Mouse (Mus musculus) CH12.LX (cell line): ENCODE data around the gene Cacna1c. TPM values are rescaled to one million over a fixed set of nuclear protein-coding genes. Genes with fewer than 3 reads are reported as not detected.
A peak's percentile ranks its signal among the peaks of the same experiment; 100 is the strongest.

Experiments
- DNase-seq: peaks from one replicate; pipeline ENCODE4 v3.0.0-alpha.2; 2013; ENCODE audit errors: extremely low read depth
- H3K27ac ChIP-seq: 2 replicates; pipeline ENCODE4 v1.5.1; 2012; ENCODE audit warnings: low read depth, mild to moderate bottlenecking, control low read depth, moderate library complexity; ENCODE audit not compliant: insufficient read depth
- H3K27me3 ChIP-seq: replicated peaks from 2 replicates; pipeline ENCODE3; 2012; ENCODE audit warnings: inconsistent platforms
- H3K36me3 ChIP-seq, 2 experiments: replicated peaks in 1 of 2; 2 replicates each; pipeline versions ENCODE3 to v1.6.1; 2012; ENCODE audit warnings: inconsistent platforms in 1 of 2, low read length in 1 of 2, mild to moderate bottlenecking in 1 of 2, mixed read lengths in 1 of 2, moderate library complexity in 1 of 2; ENCODE audit not compliant: control insufficient read depth in 1 of 2, insufficient read depth in 1 of 2
- H3K4me1 ChIP-seq, 2 experiments: 2 replicates each; pipeline ENCODE4 v1.6.1; 2012; ENCODE audit warnings: inconsistent platforms in 1 of 2, moderate library complexity in 1 of 2; ENCODE audit not compliant: insufficient read depth in 2 of 2, control insufficient read depth in 1 of 2
- H3K4me2 ChIP-seq: 2 replicates; pipeline ENCODE4 v1.6.1; 2012; ENCODE audit warnings: low read depth, mild to moderate bottlenecking, control low read depth; ENCODE audit not compliant: poor library complexity, insufficient read depth, severe bottlenecking
- H3K4me3 ChIP-seq, 3 experiments: fragments of 150-350 bp in 1 of 3; sonication (generic) in 1 of 3; replicated peaks in 1 of 3; 2 replicates each; pipeline versions ENCODE3 to v1.5.1; 2011 to 2012; ENCODE audit warnings: low read depth in 2 of 3, low read length in 2 of 3, mild to moderate bottlenecking in 2 of 3, moderate library complexity in 2 of 3, control low read depth in 1 of 3, improper control_type of control experiment in 1 of 3, inconsistent platforms in 1 of 3, mixed read lengths in 1 of 3; ENCODE audit not compliant: poor library complexity in 1 of 3
- H3K79me2 ChIP-seq: replicated peaks from 2 replicates; pipeline ENCODE4 v1.6.1; 2012; ENCODE audit warnings: mild to moderate bottlenecking, moderate library complexity; ENCODE audit not compliant: control insufficient read depth, poor library complexity, insufficient read depth, severe bottlenecking; ENCODE audit errors: extremely low read depth
- H3K9ac ChIP-seq: 2 replicates; pipeline ENCODE4 v1.6.1; 2012; ENCODE audit warnings: low read depth, mild to moderate bottlenecking, control low read depth, moderate library complexity; ENCODE audit not compliant: insufficient read depth
- H3K9me3 ChIP-seq: replicated peaks from 2 replicates; pipeline ENCODE3; 2012; ENCODE audit warnings: low read length, inconsistent platforms, mixed read lengths
- BHLHE40 ChIP-seq: IDR thresholded peaks from 2 replicates; pipeline ENCODE4 v1.6.1; 2011; ENCODE audit warnings: mild to moderate bottlenecking, low read depth, low read length, improper control_type of control experiment
- CTCF ChIP-seq, 2 experiments: IDR thresholded peaks in 1 of 2; conservative IDR thresholded peaks in 1 of 2; 2 replicates each; pipeline ENCODE4 v1.5.1; 2011 to 2012; ENCODE audit warnings: low read depth in 2 of 2, low read length in 2 of 2, improper control_type of control experiment in 1 of 2, inconsistent platforms in 1 of 2, mild to moderate bottlenecking in 1 of 2, moderate library complexity in 1 of 2
- ELF1 ChIP-seq: IDR thresholded peaks from 2 replicates; pipeline ENCODE4 v1.6.1; 2014; ENCODE audit warnings: low read depth, mild to moderate bottlenecking, inconsistent platforms, low read length, improper control_type of control experiment
- GABPA ChIP-seq: IDR thresholded peaks from 2 replicates; pipeline ENCODE4 v1.6.1; 2012; ENCODE audit warnings: low read depth, low read length, improper control_type of control experiment, inconsistent platforms; ENCODE audit not compliant: insufficient replicate concordance
- IRF4 ChIP-seq: IDR thresholded peaks from 2 replicates; pipeline ENCODE4 v1.6.1; 2014; ENCODE audit warnings: low read depth, mild to moderate bottlenecking, inconsistent platforms, low read length, improper control_type of control experiment
- KAT2A ChIP-seq: IDR thresholded peaks from 2 replicates; pipeline ENCODE4 v1.6.1; 2012; ENCODE audit warnings: low read length, improper control_type of control experiment, inconsistent platforms; ENCODE audit not compliant: insufficient replicate concordance
- MAX ChIP-seq: IDR thresholded peaks from 2 replicates; pipeline ENCODE4 v1.6.1; 2011; ENCODE audit warnings: low read length, improper control_type of control experiment
- POLR2A ChIP-seq: IDR thresholded peaks from 2 replicates; pipeline ENCODE4 v1.6.1; 2011; ENCODE audit warnings: low read depth, mild to moderate bottlenecking, improper control_type of control experiment, low read length
- RCOR1 ChIP-seq: conservative IDR thresholded peaks from 2 replicates; pipeline ENCODE4 v1.6.1; 2012; ENCODE audit warnings: low read depth, mild to moderate bottlenecking, inconsistent platforms, low read length, improper control_type of control experiment
- SMC3 ChIP-seq: IDR thresholded peaks from 2 replicates; pipeline ENCODE4 v1.6.1; 2011; ENCODE audit warnings: low read depth, low read length, improper control_type of control experiment
- ZMIZ1 ChIP-seq: IDR thresholded peaks from 2 replicates; pipeline ENCODE4 v1.6.1; 2012; ENCODE audit warnings: low read depth, mild to moderate bottlenecking, inconsistent platforms, low read length, improper control_type of control experiment
- dilution Hi-C: fragments of 300-500 bp; cut with MboI; formaldehyde crosslinking; loops from 2 replicates; pipeline ENCODE4 v1.14.3; 2020; ENCODE audit warnings: low sequenced_read_pairs; ENCODE audit not compliant: extremely low pct_unique_long_range_greater_than_20kb, extremely low pct_ligation_motif_present
- in situ Hi-C: fragments of 300-500 bp; cut with MboI; formaldehyde crosslinking; loops from 3 replicates; pipeline ENCODE4 v1.14.3; 2019; ENCODE audit warnings: low sequenced_read_pairs, low pct_ligation_motif_present, low pct_unique_long_range_greater_than_20kb, mixed read lengths
- polyA plus RNA-seq: library from polyadenylated mRNA; unstranded; fragments of >175 nt; gene quantifications from 2 replicates; pipeline ENCODE4 v1.2.1, GENCODE M21; 2012; ENCODE audit warnings: low read depth; ENCODE audit not compliant: insufficient read length
- total RNA-seq, 2 experiments: library from RNA; depleted of rRNA; stranded (reverse); fragments of 300-350 nt in 1 of 2; fragments of >200 nt in 1 of 2; gene quantifications; 2 replicates each; pipeline ENCODE4 v1.2.3; 2012 to 2014

Gene Cacna1c
- total and polyA plus RNA-seq, 3 experiments, result 0.04 TPM; not detected in 2

GRCm38 (mm10) chr6:119126991-119127390 lies 69.2 kb downstream of the Cacna1c start:
- in situ Hi-C loops (no loop called here), dilution Hi-C loops (no loop called here)
- Histone ChIP-seq H3K79me2 (no peaks in the 10 kb centered on the region), H3K4me1 (no peaks in the 10 kb centered on the region), H3K9me3 (peaks cover 4% of the 10 kb centered on the region), H3K4me3 (no peak overlapping the region), H3K4me2 (no peak overlapping the region), H3K27me3 (peaks cover 76% of the 10 kb centered on the region), H3K27ac (no peak overlapping the region), H3K9ac (no peak overlapping the region), H3K36me3 (no peaks in the 10 kb centered on the region)
- no peak for DNase-seq
- TF ChIP-seq BHLHE40 (no peak), POLR2A (no peak), ZMIZ1 (no peak), IRF4 (no peak), ELF1 (no peak)

- no peaks in the 10 kb centered on the region for H3K36me3 ChIP-seq
- H3K4me3 ChIP-seq, result no peak overlapping the region
- no peak for DNase-seq
- H3K9ac ChIP-seq, result no peak overlapping the region
- in situ Hi-C loops, result loop anchor here (25.0 kb wide), 1 partner anchor 181 kb away; no protein-coding TSS in a partner anchor
- dilution Hi-C loops, result no loop called here
- peaks cover 8% of the 10 kb centered on the region for H3K9me3 ChIP-seq
- no peak overlapping the region for H3K27ac ChIP-seq
- no peaks in the 10 kb centered on the region for H3K4me1 ChIP-seq
- no peak for TF ChIP-seq KAT2A
- no peak for TF ChIP-seq MAX
- no peak for TF ChIP-seq GABPA
- TF ChIP-seq SMC3, result no peak
- no peak for TF ChIP-seq ZMIZ1
- TF ChIP-seq, all 38 proteins: peak for 0
- H3K27me3 ChIP-seq, result peaks cover 56% of the 10 kb centered on the region
- no peak overlapping the region for H3K4me2 ChIP-seq
- H3K79me2 ChIP-seq, result no peaks in the 10 kb centered on the region
These were observed 77.8 kb downstream of the Cacna1c start for GRCm38 (mm10) chr6:119118371-119118770.

DNA sequence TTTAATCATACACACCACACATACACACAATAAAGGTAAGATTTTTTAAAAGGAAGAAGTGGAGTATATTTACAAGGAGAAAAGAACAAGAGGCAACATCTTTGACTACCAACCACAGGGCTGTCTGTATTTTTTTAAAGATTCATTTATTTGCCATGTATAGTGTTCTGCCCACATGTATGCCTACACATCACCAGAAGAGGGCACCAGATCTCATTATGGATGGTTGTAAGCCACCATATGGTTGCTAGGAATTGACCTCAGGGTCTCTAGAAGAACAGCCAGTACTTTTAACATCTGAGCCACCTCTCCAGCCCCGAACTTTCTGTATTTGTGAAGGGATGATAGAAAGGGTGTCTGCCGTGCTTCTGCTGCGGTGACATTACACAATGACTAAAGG lies 79.9 kb downstream of the Cacna1c start:
- H3K4me3 ChIP-seq, result no peak overlapping the region
- in situ Hi-C loops, result loop anchor here (25.0 kb wide), 1 partner anchor 179 kb away; no protein-coding TSS in a partner anchor
- TF ChIP-seq RCOR1, result no peak
- peak in 1 of 2 experiments; percentile 36; a peak in 2 of 4 replicates for TF ChIP-seq CTCF (conservative IDR thresholded peaks at IDR 0.05 in 1 of 2, IDR thresholded peaks at IDR 0.05 in 1 of 2; ENCODE audit: low read depth in 2 of 2, low read length in 2 of 2)
- TF ChIP-seq, all 38 proteins: peak for 1
- Histone ChIP-seq H3K27ac (no peak overlapping the region), H3K4me1 (no peaks in the 10 kb centered on the region), H3K27me3 (peaks cover 60% of the 10 kb centered on the region), H3K36me3 (no peaks in the 10 kb centered on the region), H3K79me2 (no peaks in the 10 kb centered on the region), H3K4me2 (no peak overlapping the region), H3K9me3 (peaks cover 8% of the 10 kb centered on the region), H3K9ac (no peak overlapping the region)
- dilution Hi-C loops, result no loop called here
- no peak for DNase-seq
